Mouse (Mus musculus) gastrocnemius, postnatal 10 days (tissue): ENCODE results near the gene Zfp553. TPM values are rescaled to one million over a fixed set of nuclear protein-coding genes. Genes with fewer than 3 reads are reported as not detected.
A peak's percentile ranks its signal among the peaks of the same experiment; 100 is the strongest.

Experiments used
- DNase-seq: peaks from one replicate; pipeline ENCODE4 v3.0.0; 2021; ENCODE audit warnings: mixed read lengths
- total RNA-seq, 2 experiments: library from RNA; stranded (reverse); gene quantifications; 2 replicates each; pipeline ENCODE4 v1.2.3; 2021

The Zfp553 gene
- total RNA-seq, 2 experiments from 2014 or later: 5.5 to 7.3 TPM

DNA sequence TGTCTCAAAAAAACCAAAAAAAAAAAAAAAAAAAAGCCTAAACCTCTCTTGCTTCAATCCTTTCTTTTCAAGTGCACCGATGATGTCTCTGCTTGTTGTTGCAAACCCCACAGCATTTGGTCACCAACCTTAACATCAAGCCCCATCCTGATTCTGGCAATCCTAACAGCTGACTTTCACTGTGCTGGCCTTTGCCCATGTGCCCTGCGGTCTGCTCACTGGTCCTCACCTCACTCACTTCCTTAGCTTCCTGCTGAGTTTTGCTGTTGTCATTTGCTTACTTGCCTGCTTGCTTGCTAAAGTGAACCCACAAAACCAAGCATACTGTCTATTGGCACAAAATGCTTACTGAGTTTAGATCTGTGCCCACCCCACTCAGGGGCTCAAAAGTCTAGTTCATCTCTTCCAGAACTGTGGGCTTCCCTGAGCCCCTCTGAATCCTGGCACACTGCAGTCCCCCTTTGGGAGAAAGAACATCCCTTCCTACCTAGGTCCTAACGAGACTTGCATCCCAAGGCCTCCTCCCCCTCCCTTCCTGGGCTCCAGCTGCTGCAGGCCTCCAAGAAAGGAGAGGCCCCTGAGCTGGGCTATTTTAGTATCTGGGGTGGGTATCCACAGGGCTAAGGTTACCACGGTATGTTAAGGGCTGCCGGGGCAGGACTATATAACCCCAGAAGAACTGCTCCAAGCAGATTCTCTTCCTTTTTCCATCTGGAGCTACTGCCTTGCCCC, 21.7 kb upstream of the Zfp553 start:
- no peak for DNase-seq

- DNase-seq: peak; percentile 57
Observed at GRCm38 (mm10) chr7:127212432-127213250, 20.2 kb upstream of the Zfp553 start.

GRCm38 (mm10) chr7:127213485-127213884, 19.4 kb upstream of the Zfp553 start:
- DNase-seq: no peak

DNA sequence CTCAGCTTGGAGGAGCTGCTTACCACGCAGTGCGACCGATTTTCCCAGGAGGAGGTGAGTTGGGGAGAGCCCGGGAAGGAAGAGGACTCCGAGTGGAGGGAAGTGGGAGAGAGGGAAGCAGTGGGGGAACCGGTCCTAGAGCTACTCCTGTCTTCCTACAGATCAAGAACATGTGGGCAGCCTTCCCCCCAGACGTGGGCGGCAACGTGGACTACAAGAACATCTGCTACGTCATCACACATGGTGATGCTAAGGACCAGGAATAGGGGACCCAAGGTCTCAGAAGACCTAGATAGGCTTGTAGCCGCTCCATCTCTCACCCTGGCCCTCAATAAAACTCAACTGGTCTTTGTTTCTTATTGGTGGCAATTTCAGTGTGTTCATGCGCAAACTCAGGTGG, 18.9 kb upstream of the Zfp553 start:
- no peak for DNase-seq

GRCm38 (mm10) chr7:127214521-127214920, 18.3 kb upstream of the Zfp553 start:
- DNase-seq: peak; percentile 60

DNA sequence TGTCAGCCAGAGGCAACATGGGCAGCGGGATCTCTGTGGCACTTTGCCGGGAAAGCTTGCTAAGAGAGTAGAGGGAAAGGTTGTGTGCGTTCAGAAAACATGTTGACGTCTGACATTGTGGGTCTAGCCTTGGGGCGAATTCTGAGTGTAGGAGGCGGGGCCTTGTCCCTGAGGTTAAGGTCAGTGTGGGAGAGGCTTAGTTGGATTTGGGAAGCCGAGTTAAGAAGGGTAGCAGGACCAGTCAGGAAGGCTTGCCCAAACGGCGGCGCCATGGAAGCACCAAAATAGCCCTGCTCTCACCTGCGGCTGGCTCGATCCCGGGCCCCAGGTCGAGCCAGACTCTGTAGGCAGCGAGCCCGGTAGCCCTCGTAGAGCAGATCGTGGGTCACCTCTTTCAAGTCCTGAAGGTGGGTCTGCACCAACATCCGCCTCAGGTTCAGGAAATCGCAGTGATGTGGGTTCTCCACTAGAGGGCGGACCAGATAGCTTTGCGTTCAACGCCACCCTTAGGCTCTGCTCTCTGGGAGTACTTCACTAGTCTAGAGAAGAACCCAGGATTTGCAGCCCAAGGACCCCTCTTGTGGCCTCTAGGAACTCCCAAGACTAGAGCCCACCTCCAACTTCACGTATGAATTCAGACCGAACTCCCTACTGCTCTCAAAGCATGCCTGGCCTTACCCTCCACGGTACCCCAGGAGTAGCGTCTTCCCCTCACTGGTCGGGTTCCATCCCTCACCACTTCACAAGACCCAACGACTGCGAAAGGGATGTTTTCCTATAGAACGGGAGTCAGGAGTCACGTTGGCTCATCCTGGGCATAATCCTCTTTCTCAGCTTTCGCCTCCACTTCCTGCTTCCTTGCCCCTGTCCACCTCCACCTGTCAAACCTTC, 17.6 kb upstream of the Zfp553 start:
- peak; percentile 71 for DNase-seq

DNA sequence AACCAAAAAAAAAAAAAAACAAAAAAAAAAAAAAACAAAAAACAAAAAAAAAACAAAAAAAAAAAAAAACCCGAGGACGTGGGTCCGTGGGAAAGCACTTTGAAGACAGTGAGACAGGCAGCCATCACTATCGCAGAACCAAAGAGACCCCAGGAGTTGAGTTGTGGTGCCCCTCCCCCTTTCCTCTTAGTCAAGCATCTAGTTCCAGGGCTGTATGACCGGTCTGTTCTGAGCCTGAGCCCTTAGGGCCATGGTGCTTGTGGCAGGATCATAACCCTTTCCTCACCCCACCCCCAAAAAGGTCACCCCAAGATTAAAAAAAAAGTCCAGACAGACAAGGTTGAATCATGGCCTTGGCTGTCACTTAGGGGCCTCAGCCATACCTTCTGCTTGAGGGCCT, 16.6 kb upstream of the Zfp553 start:
- no peak for DNase-seq

- DNase-seq: no peak
Observed at GRCm38 (mm10) chr7:127217475-127217874, 15.4 kb upstream of the Zfp553 start.

DNA sequence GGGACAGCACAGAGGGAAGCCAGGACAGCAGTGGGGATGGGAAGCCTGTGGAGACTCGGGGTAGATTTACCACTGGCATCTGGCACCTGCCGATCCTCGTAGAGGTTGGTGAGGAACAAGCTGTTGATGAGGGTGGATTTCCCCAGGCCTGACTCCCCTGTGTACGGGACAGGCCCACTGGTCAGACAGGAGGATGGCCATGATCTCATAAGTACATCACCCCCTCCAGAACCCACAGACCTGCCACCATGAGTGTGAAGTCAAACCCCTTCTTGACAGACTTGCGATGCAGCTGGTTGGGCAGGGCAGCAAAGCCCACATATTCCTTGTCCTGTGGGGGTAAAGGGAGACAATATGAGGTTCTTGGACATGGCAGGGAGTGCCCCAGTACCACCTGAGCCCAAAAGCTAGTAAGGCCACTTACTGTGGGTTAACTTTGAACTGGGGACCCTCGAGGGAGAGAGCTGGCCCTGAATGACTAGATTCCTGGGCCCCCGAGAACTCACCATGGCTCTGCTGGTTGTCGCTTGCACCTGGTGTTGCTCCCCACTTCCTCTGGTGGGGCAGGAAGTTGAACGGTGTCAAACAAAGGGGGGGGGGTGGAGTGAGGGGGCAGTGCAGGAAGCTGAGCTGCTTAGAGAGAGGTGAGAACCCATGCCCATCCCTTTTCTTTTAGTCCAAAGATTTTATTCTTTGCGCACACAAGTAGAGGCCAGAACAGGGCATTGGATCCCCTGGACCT, 14.8 kb upstream of the Zfp553 start:
- no peak for DNase-seq

- DNase-seq: no peak
Observed at GRCm38 (mm10) chr7:127218670-127219069, 14.2 kb upstream of the Zfp553 start.

DNA sequence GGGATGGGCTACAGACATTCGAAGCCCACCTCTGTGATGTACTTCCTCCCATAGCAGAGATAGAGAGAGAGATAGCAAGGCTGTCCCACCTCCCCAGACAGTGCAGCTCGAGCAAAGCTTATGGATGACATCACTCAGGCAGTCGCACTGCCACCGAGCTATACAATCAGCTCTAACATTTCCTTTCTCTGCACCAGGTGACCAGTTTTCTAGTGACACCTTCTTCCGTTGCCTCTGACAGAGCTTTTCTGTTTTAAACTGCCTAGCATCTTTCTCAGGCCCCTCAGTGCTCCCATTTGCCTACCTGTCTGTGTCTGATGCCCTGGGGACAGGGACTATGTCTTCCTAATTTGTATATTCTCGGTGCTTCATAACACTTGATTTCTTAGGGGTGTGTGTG, 12.4 kb upstream of the Zfp553 start:
- no peak for DNase-seq

DNA sequence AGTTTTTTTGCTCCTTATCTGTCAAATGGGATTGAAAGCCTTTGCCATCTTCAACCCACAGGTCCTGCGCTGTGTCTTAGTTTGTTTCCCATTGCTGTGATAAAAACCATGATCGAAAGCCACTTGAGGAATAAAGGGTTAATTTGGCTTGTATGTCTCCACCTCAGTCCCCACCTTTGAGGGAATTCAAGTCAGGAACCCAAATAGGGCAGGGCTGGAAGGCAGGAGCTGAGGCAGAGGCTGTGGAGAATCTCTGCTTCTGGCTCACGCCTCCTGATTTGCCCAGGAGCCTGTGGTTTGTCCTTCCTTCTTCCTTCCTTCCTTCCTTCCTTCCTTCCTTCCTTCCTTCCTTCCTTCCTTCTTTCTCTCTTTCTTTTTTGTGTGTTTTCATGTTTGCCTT, 9.8 kb upstream of the Zfp553 start:
- no peak for DNase-seq

- no peak for DNase-seq
Observed at GRCm38 (mm10) chr7:127223515-127224478, 9.1 kb upstream of the Zfp553 start.

GRCm38 (mm10) chr7:127224616-127225015, 8.2 kb upstream of the Zfp553 start:
- no peak for DNase-seq

- DNase-seq: no peak
Observed at GRCm38 (mm10) chr7:127225147-127225995, 7.5 kb upstream of the Zfp553 start.

DNA sequence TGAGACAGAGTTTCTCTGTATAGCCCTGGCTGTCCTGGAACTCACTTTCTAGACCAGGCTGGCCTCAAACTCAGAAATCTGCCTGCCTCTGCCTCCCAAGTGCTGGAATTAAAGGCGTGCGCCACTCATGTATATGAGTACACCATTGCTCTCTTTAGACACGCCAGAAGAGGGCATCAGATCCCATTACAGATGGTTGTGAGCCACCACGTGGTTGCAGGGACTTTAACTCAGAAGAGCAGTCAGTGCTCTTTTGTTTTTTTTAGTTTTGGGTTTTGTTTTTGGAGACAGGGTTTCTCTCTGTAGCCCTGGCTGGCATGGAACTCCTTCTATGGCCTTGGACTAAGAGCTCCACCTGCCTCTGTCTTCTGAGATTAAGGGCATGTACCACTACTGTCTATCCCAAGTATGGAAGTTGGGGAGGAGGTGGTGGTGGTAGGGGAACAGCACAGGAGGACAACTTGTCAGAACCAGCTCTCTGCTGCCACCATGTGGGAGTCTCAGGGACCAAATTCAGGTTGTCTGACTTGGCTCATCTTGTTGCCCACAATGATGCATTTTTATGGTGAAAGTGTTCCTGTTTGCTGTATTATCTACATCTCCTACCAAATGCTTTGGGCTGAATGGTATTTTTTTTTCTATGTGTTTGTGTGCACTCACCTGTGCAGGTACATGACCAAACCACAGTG, 4.1 kb upstream of the Zfp553 start:
- DNase-seq: peak; percentile 87

DNA sequence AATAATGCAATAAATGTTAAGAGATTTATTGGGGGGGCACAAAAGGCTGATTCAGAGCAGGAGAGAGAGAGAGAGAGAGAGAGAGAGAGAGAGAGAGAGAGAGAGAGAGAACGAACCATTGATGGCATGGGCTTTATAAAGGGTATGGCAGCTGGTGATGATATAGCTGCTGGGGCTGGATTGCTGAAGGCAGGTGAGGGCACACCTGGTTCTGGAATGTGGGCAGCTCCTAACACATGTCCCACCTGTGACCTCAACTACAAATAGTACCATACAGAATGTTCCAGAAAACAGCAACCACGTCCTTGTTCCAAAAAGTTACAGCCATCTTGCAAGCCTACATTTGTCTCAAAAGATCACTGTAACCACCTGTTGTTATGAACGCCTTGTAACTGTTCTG, 1.5 kb upstream of the Zfp553 start:
- DNase-seq: no peak

DNA sequence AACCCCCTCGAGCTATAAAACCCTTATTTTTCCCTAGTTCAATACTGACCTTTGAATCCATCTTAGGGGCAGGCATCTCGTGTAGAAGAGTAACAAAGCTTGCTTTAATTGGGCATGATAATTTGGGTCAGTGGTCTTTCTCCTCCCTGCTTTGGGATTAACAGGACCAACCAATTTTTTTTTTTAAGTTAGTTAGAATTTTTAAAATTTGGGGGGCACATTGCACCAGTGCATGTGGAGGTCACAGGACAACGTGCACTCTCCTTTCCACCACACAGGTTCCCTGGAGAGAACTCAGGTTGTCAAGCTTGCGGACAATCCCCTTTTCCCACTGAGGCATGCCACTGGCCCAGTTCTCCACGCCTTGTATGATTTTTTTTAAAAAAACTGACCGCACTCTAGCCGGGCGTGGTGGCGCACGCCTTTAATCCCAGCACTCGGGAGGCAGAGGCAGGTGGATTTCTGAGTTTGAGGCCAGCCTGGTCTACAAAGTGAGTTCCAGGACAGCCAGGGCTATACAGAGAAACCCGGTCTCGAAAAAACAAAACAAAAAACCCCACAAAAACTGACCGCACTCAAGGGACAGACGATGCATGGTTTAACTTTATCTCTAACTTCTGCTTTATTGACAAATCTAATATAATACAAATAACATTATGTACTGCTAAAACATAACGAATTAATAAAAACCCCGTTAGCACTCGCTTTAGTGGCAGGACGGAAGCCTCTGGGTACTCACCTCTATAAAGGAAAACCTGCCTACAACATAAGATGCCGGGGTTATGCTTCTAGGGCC, 837 bp upstream of the Zfp553 start:
- DNase-seq: no peak
